Mouse (Mus musculus) frontal cortex, postnatal 10 days (tissue): ENCODE results near the gene Dusp7.

ENCODE experiments used
- DNase-seq, 2 experiments: peaks; one replicate each; pipeline ENCODE4 v3.0.0; 2022; ENCODE audit warnings: low spot score in 2 of 2, mixed read lengths in 1 of 2

The Dusp7 gene

GRCm38 (mm10) chr9:106368112-106368717 lies at the start of gene Dusp7:
Gene Dusp7, plus strand, starts transcription at chr9:106368632.
- DNase-seq: peak in 1 of 2 experiments; percentile 83

DNA sequence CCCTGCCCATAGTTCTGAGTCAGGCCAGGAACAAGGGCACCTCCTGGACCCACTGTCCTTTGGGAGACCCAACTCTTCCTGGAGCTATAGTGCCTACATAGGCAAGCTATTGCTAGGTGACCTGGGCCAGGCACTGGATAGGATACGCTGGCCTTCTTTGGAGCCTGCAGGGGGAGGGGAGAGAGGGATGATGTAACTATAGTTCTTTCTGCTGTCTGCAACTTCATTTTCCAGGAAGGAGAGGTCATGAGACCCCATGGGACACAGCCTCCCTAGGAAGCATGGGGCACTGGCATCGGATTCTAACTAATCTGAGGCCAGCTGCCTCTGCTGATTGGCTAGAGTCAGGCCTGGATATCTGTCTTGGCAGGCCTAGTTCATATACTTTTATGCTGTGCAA lies 49.3 kb upstream of the Dusp7 start:
- no peak for DNase-seq

DNA sequence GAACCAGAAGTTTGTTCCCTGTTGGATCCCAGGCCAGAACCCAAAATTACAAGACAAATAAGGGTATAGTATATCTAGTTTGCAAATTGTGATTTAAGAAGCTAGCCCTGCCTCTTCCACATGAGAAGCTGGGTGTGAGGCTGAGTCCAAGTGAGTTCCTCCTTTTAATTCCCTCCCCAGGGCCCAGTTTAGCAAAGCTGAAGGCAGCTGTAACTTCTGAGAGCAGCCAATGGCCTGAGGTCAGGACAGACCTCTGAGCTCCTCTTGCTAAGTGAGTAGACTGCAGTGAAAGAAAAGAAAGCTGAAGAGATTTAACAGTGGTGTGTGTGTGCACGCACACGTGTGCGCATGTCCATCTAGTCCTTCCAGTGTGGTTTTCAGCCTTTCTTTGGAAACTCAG lies 45.9 kb upstream of the Dusp7 start:
- no peak for DNase-seq

GRCm38 (mm10) chr9:106326241-106326640 lies 42.2 kb upstream of the Dusp7 start:
- no peak for DNase-seq

DNA sequence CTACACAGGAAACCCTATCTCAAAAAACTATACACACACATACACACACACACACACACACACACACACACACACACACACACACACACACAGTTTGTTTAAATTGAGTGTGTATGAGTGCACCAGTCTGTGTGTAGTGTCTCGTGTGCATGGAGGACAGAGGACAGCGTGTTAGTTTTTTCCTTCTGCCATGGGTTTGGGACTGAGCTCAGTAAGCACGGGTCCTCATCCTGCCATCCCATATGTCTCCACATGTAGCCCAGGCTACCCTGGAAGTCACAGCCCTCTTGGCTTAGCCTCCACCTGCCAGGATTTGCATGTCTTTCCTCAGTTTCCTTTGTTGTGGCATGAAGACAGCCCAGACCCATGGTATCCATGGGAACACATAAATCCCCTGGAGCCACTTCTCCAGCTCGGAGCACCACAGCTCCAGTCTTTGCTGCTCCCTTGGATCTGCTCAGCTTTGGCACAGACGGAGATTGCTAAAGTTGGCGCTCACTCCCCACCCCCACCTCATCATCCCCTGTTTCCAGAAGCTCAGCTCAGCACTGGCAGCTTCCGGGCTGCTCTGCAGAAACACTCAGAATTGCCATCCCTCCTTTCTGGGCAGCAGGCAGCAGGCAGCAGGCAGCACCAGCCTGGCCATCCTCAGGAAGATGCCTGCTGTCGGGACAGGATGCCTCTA lies 41.2 kb upstream of the Dusp7 start:
- peak in 1 of 2 experiments; percentile 48 for DNase-seq

DNA sequence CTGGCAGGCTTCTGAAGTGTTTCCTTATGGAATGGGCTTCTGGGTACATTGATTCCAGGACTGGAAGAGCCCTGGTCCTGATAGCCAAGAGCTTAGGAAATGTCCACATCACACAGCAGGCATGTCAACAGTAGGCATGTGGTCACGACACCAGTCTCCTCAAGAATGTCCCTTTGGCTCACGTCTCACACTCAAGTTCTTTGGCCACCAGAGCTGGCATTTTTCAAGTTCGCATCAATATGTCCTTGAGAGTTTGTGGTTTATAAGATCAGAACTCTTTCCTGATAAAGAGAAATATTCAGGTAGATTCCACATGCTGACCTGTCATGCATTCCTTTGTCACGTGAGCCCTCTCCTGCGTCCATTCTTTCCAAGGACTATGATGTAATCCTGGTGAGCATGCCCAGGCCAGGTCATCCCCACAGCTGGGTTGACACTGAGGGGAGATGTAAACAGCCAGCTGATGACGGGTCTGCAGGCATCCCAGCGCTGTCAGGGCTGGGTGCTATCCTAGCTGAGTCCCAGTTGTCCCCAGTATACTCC lies 40.3 kb upstream of the Dusp7 start:
- no peak for DNase-seq

DNA sequence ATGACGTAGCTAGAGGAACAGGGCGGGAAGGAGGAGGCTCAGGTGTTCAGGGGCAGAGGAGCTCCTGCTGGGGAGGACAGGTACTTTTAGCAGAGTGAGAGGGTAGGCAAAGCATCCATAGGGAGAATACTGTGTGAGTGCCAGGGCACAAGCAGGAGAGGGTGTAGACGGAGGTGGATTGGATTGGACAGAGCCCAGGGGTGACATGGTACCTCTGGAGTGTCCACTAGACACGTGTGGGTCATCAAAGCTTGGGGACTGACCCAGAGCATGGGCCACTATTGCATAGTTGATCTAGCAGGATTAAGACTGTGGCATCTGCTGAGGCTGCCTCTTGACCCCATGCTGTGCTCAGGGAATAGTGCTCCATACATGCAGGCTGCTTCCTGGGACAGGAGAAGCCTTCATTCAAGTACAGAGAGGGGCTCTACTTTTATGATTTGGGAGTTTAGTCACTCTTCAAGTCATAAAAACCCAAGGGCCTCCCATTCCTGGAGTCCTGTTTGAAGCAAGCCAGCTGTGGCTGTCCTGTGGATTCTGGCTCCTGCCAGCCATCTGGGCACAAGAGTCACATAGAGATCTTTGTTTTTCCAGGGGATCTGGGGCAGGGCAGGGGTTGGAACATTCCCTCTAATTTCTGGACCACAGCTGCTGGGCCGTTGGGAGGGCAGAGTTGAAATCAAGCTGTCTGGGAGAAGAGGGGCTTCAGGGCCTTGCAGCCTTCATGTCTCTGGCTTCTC lies 39.5 kb upstream of the Dusp7 start:
- DNase-seq: no peak

GRCm38 (mm10) chr9:106332746-106333145 lies 35.7 kb upstream of the Dusp7 start:
- DNase-seq: no peak

- DNase-seq: no peak
Observed at GRCm38 (mm10) chr9:106337620-106338019, 30.8 kb upstream of the Dusp7 start.

GRCm38 (mm10) chr9:106338462-106339172 lies 29.8 kb upstream of the Dusp7 start:
- DNase-seq: no peak

- no peak for DNase-seq
Observed at GRCm38 (mm10) chr9:106339173-106339558, 29.3 kb upstream of the Dusp7 start.

- no peak for DNase-seq
Observed at GRCm38 (mm10) chr9:106339730-106340129, 28.7 kb upstream of the Dusp7 start.

DNA sequence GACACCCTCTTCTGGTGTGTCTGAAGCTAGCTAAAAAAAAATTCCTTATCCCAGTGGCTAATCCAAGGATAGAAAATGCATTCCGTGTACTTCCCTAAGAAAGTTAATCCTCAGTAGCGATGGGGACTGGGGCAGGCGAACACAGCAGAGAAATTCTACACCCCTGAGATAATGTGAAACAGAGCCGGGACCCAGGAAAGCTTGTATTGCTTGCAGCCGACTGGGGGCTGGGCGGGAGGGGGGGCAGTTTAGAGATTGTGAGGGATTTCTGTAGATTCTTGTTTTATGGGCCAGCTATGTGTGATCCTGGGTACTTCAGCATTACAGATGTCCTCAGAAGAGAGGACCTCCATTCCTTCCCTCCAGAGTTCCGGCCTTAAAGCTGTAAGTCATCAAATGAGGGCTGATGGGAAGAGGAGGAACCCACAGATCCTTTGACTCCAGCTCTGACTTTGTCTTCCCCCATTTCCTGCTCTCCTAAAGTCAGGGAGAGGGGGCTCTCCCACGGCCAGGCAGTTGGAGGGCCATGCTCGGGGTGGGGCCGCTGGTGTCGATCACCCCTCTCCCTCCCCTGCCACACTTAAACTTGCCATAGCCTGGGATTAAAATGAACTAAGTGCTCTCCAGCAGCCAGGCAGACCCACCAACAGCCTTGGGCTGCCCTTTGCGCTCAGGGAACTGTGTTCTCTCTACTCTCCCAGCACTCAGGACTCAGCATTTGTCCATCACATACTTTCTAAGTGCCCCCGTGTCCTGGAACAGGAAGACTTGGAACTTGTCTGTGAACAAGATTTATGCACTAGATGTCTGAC lies 27.7 kb upstream of the Dusp7 start:
- DNase-seq: no peak

DNA sequence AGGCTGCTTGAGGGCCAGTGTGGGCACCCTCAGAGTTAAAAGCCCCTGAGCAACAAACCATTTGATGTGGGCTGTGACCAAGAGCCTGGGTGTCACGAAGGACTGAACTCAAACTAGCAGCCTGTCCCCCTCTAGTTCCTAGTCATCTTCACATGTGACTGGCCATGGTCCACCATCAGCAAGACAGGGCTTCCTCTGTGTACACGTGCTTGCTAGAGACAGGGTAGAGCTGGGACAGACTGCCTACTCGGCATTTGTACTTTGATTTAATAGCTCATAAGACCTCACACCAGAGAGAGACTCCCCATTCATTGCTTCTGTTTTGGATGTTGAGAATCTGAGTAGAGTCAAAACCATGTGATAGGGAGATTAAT lies 27.1 kb upstream of the Dusp7 start:
- DNase-seq: no peak

DNA sequence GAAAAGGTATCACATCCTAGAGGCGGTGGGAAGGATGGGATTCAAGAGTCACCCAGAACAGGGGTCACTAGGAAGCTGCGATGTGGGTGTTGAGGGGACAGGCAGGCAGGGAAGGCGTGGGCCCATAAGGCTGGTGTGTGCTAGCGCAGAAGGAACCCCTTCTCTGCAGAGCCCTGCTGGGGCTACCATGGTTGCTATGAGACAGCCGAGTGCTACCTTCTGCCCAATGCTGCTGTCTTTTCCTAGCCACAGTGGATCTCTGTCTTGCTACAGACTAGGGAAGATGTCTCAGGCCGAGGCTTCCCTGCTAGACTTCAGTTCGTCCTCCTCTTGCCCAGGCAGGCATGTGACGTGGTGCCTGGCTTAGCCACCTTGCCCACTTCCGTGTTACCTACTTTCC lies 25.9 kb upstream of the Dusp7 start:
- DNase-seq: no peak

DNA sequence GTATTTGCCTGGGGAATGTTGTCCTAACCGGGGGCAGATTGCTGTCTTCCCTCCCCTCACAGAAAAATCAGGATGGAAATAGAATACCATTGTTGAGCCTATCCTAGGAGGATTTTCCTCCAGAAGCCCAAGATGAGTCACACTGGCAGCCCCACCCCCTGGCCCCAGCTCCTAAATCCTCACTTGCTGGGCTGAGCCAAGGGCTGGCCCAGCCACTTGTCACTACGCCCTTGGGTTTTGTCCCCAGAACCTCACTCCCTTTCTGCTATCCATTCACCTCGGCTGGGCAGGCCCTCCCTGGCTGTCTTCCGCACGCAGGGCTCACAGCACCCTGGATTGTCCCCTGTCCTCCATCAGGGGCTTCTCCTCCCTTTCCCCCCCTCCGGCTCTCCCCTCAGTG lies 23.3 kb upstream of the Dusp7 start:
- DNase-seq: no peak

DNA sequence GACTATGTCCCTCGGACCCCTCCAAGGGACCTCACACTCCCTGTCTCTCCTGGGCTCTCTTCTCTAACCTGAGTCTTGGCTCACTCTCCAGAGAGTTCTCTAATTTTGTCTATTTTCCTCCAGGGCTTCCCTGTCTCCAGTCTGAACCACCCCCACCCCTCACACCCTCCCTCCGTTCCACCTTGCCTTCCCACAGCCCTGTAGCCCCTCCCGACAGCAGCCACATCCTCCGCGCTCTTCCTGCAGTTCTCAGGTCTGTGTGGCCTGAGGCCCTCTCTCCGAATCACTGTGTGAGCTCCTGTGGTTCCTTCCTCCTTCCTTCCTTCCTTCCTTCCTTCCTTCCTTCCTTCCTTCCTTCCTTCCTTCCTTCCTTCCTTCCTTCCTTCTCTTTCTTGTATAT lies 22.8 kb upstream of the Dusp7 start:
- no peak for DNase-seq

DNA sequence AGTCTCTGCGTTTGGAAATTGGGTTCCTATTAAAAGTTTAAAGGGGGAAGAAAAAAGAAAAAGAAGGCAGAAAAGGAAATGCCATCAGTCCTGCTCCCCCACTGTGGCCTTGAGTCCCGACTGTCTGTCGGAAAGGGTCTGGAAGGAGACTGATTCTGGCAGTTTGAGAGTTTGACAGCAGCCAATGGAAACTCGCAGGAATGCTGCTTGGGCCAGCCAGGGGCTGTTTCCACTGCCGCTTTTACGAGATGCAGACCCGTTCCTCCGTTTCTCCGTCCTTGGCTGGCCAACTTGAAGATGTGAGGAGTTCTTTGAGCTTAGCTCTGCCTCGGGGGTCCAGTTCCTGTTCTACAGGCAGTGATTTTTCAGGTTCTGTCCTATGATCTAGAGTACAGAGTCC lies 20.2 kb upstream of the Dusp7 start:
- no peak for DNase-seq

GRCm38 (mm10) chr9:106349075-106349474 lies 19.4 kb upstream of the Dusp7 start:
- DNase-seq: no peak

- no peak for DNase-seq
Observed at GRCm38 (mm10) chr9:106351178-106351577, 17.3 kb upstream of the Dusp7 start.

DNA sequence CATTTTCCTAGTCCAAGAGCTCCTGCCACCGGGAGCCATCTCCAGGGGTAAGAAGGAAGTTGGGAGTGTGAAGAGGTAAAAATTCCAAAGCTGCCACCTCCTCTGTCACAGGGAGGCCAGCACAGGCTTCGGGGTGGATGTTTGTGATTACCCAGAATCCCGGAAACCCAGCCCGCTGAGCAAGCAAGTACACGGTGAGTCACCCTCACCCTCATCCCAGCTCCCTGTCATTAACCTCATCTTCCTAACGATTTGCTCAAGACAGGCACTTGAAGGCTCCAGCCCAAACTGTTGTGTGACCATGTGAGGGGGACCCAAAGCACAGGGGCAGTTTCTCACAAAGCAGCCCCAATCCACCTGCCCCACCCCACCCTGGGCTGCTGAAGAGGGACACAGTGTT lies 14.7 kb upstream of the Dusp7 start:
- no peak for DNase-seq
